ENCODE assay signal across 24 mouse cellular contexts in genomic region chr6:144640591-144640990, GRCm38 (mm10).
DNase-seq lines count a peak whose midpoint lies in the region; TF ChIP-seq lines count a peak whose summit lies in the region.
"Had no signal": no experiment of that assay in that cellular context is flagged by ENCODE, and none has a peak within 500 bp of the region (broad histone marks: within the 10 kb centered on the region; RNA-seq: fewer than 3 reads in every experiment).

No protein-coding gene starts in this region.

- no peak for TF ChIP-seq CTCF in embryonic fibroblast, embryonic 13.5 days (IDR thresholded peaks at IDR 0.05; ENCODE audit: borderline replicate concordance, insufficient read depth, low read length)

- TF ChIP-seq POLR2A in embryonic fibroblast, embryonic 13.5 days (IDR thresholded peaks at IDR 0.05; ENCODE audit: low read depth, low read length) = no peak

- DNase-seq in heart, adult 11 months = peak; percentile 88
- DNase-seq in heart, adult 18-20 months = no peak
- DNase-seq in Muller cell, postnatal 12 days (ENCODE audit: inconsistent ontology term) = peak; percentile 48
- peak; percentile 19 for DNase-seq in yolk sac, embryonic 10.5 days (ENCODE audit: low spot score)
- DNase-seq in layer of hippocampus, adult 8-10 months (ENCODE audit: low spot score in 2 of 2) = no peak
- no peak for DNase-seq in cerebellum, adult 18-20 months
- DNase-seq: cerebellum, adult 9-10 months; cerebellum, postnatal 36 days; gastrocnemius, adult 2 months; kidney, adult 11 months; kidney, postnatal 14 days; liver; lung, embryonic 14.5 days; right cerebral cortex, adult 18-20 months; spleen, adult 18-20 months; thymus, postnatal 14 days had no signal

- peaks cover 9% of the 10 kb centered on the region for H3K4me1 ChIP-seq in embryonic fibroblast, embryonic 13.5 days (ENCODE audit: control insufficient read depth, insufficient read depth, low read length)
- H3K4me1 ChIP-seq: heart, embryonic 15.5 days had no signal

- no peak overlapping the region for H3K4me3 ChIP-seq in embryonic fibroblast, embryonic 13.5 days (ENCODE audit: insufficient read depth, low read length)
- H3K4me3 ChIP-seq: forebrain, embryonic 10.5 days; forebrain, embryonic 15.5 days; gastrocnemius, adult 2 months; heart, embryonic 15.5 days; myocyte; neural tube, embryonic 12.5 days had no signal

- H3K27ac ChIP-seq in embryonic fibroblast, embryonic 13.5 days (ENCODE audit: insufficient read depth, low read length) = peak overlapping the region; percentile 72; the same call in 1 of the 2 replicates
- H3K27ac ChIP-seq: forebrain, embryonic 10.5 days; forebrain, embryonic 15.5 days; gastrocnemius, adult 2 months; heart, embryonic 15.5 days; hindbrain, postnatal 0 days; liver, embryonic 14.5 days; neural tube, embryonic 12.5 days had no signal

Comparison
In these comparisons a context has a peak if more than half of its experiments do, and no peak if none do; other contexts are left out.
1. DNase-seq: peak in heart, adult 11 months (single experiment), Muller cell, postnatal 12 days (single experiment) and yolk sac, embryonic 10.5 days (single experiment); none in heart, adult 18-20 months (0 of 2), layer of hippocampus, adult 8-10 months (0 of 2) and cerebellum, adult 18-20 months (0 of 2).